Mouse (Mus musculus): ENCODE measurements at regions not wholly inside any gene's neighbourhood (a gene's known extent, or its start where the extent isn't known, plus 50 kb on each side); places are given as distances from the start of the nearest gene placed in this dataset.

GRCm38 (mm10) chr19:14191820-14192219, 278.5 kb downstream of the Olfr1505 start:
- no peak for DNase-seq (ENCODE audit: low spot score)

- no peak for DNase-seq (ENCODE audit: low spot score)
Observed at GRCm38 (mm10) chr19:14197864-14198263, 284.5 kb downstream of the Olfr1505 start.

GRCm38 (mm10) chr19:14220507-14220909, 307.2 kb downstream of the Olfr1505 start:
- no peak for DNase-seq (ENCODE audit: low spot score)

GRCm38 (mm10) chr19:14225061-14225696, 311.8 kb downstream of the Olfr1505 start:
- DNase-seq (ENCODE audit: low spot score), result no peak

- DNase-seq (ENCODE audit: low spot score), result no peak
Observed at GRCm38 (mm10) chr19:14225787-14226186, 312.5 kb downstream of the Olfr1505 start.

GRCm38 (mm10) chr19:14226521-14226920, 313.2 kb downstream of the Olfr1505 start:
- no peak for DNase-seq (ENCODE audit: low spot score)

- no peak for DNase-seq (ENCODE audit: low spot score)
Observed at GRCm38 (mm10) chr19:14243565-14243964, 330.2 kb downstream of the Olfr1505 start.

- DNase-seq (ENCODE audit: low spot score), result no peak
Observed at GRCm38 (mm10) chr19:14246973-14247614, 333.8 kb downstream of the Olfr1505 start.

- no peak for DNase-seq (ENCODE audit: low spot score)
Observed at GRCm38 (mm10) chr19:14247979-14248378, 334.6 kb downstream of the Olfr1505 start.

- DNase-seq (ENCODE audit: low spot score), result peak; percentile 60
Observed at GRCm38 (mm10) chr19:14258621-14259051, 339.2 kb downstream of the Tle4 start.

GRCm38 (mm10) chr19:14259223-14259622, 338.6 kb downstream of the Tle4 start:
- DNase-seq (ENCODE audit: low spot score), result no peak

GRCm38 (mm10) chr19:14289331-14289737, 308.5 kb downstream of the Tle4 start:
- peak; percentile 13 for DNase-seq (ENCODE audit: low spot score)

- DNase-seq (ENCODE audit: low spot score), result peak; percentile 12
Observed at GRCm38 (mm10) chr19:14290911-14291310, 306.9 kb downstream of the Tle4 start.

- no peak for DNase-seq (ENCODE audit: low spot score)
Observed at GRCm38 (mm10) chr19:14293172-14293571, 304.7 kb downstream of the Tle4 start.

- no peak for DNase-seq (ENCODE audit: low spot score)
Observed at GRCm38 (mm10) chr19:14301176-14301943, 296.5 kb downstream of the Tle4 start.

GRCm38 (mm10) chr19:14314301-14314700, 283.6 kb downstream of the Tle4 start:
- DNase-seq (ENCODE audit: low spot score), result no peak

- DNase-seq (ENCODE audit: low spot score), result no peak
Observed at GRCm38 (mm10) chr19:14319677-14320191, 278.1 kb downstream of the Tle4 start.

GRCm38 (mm10) chr19:14325353-14326052, 272.3 kb downstream of the Tle4 start:
- no peak for DNase-seq (ENCODE audit: low spot score)

GRCm38 (mm10) chr19:14333041-14334012, 264.5 kb downstream of the Tle4 start:
- peak; percentile 64 for DNase-seq (ENCODE audit: low spot score)

- DNase-seq (ENCODE audit: low spot score), result peak; percentile 15
Observed at GRCm38 (mm10) chr19:14337025-14337424, 260.8 kb downstream of the Tle4 start.

GRCm38 (mm10) chr19:14340759-14341158, 257.1 kb downstream of the Tle4 start:
- no peak for DNase-seq (ENCODE audit: low spot score)
